In genomic region chrX:69100216-69100615, GRCm38 (mm10) we compare ENCODE assay signal across 19 mouse cellular contexts.
DNase-seq lines count a peak whose midpoint lies in the region; TF ChIP-seq lines count a peak whose summit lies in the region.
"Had no signal": no experiment of that assay in that cellular context is flagged by ENCODE, and none has a peak within 500 bp of the region (broad histone marks: within the 10 kb centered on the region; RNA-seq: fewer than 3 reads in every experiment).

No protein-coding gene starts in this region.

- no peak for TF ChIP-seq CTCF in cerebellum, adult 2 months (IDR thresholded peaks at IDR 0.05; ENCODE audit: borderline replicate concordance, insufficient read depth, low read depth, low read length)

- DNase-seq in heart, adult 9 months (ENCODE audit: low spot score in 2 of 2) = peak; percentile 0 to 1
- DNase-seq in heart, postnatal 25 days (ENCODE audit: low spot score) = no peak
- DNase-seq in kidney, postnatal 14 days = peak; percentile 3
- no peak for DNase-seq in kidney, postnatal 36 days
- DNase-seq in testis, postnatal 14 days (ENCODE audit: low spot score) = peak; percentile 6
- DNase-seq in testis, postnatal 10 days (ENCODE audit: low spot score) = no peak
- no peak for DNase-seq in cerebellum, adult 2 months
- DNase-seq: cerebellum, postnatal 14 days; embryo, embryonic 11 days; gastrocnemius, postnatal 25 days; kidney, adult 9 months; liver, embryonic 13.5 days; lung, postnatal 10 days; right cerebral cortex, postnatal 25 days; thymus, postnatal 25 days had no signal

- no peak for TF ChIP-seq POLR2A in cerebellum, adult 2 months (IDR thresholded peaks at IDR 0.05; ENCODE audit: borderline replicate concordance, insufficient read depth, low read length)

- 71% methylated on average over 5 of the region's 5 CpGs for WGBS in cerebellum, adult 2 months

- no peak overlapping the region for H3K4me3 ChIP-seq in cerebellum, adult 2 months (replicated peaks; ENCODE audit: insufficient read depth, low read depth, low read length)
- H3K4me3 ChIP-seq: left cerebral cortex, adult 2 months; limb, embryonic 10.5 days; liver, embryonic 13.5 days; megakaryocyte, embryonic 14.5 days had no signal

- intact Hi-C loops in heart, postnatal 25 days (cut with DNase I) = no loop called here

- no peaks in the 10 kb centered on the region for H3K4me1 ChIP-seq in cerebellum, adult 2 months (ENCODE audit: control insufficient read depth, insufficient read depth, low read length)
- H3K4me1 ChIP-seq: limb, embryonic 10.5 days; liver, embryonic 13.5 days; megakaryocyte, embryonic 14.5 days had no signal

- H3K27me3 ChIP-seq in cerebellum, adult 2 months (ENCODE audit: control insufficient read depth, insufficient read depth, low read length) = no peaks in the 10 kb centered on the region
- H3K27me3 ChIP-seq: liver, embryonic 13.5 days; megakaryocyte, embryonic 14.5 days had no signal

- H3K27ac ChIP-seq in cerebellum, adult 2 months (ENCODE audit: insufficient read depth, low read length) = no peak overlapping the region
- H3K27ac ChIP-seq: left cerebral cortex, adult 2 months; limb, embryonic 10.5 days; liver, embryonic 13.5 days; stomach, postnatal 0 days had no signal

Comparison
In these comparisons a context has a peak if more than half of its experiments do, and no peak if none do; other contexts are left out.
1. DNase-seq: peak in heart, adult 9 months (2 of 2), kidney, postnatal 14 days (single experiment) and testis, postnatal 14 days (single experiment); none in heart, postnatal 25 days (single experiment), kidney, postnatal 36 days (0 of 2), testis, postnatal 10 days (single experiment) and cerebellum, adult 2 months (0 of 2).